Mouse (Mus musculus) hindbrain, postnatal 0 days (tissue): ENCODE measurements around the gene Noc4l. TPM values are rescaled to one million over a fixed set of nuclear protein-coding genes. Genes with fewer than 3 reads are reported as not detected.

Experiments
- ATAC-seq: fragments of 200-750 bp; cut with Nextera tagmentation; 2 replicates; pipeline ENCODE4 v1.8.0; 2017; ENCODE audit warnings: mild to moderate bottlenecking, moderate TSS enrichment, moderate library complexity
- DNase-seq: peaks from one replicate; pipeline ENCODE4 v3.0.0-alpha.2; 2015; ENCODE audit warnings: low spot score
- H3K27ac ChIP-seq: fragments of 300-500 bp; sonication (generic); 2 replicates; pipeline ENCODE4 v1.5.1; 2014; ENCODE audit warnings: mild to moderate bottlenecking
- H3K27me3 ChIP-seq: fragments of 300-500 bp; sonication (generic); 2 replicates; pipeline ENCODE4 v1.6.1; 2014; ENCODE audit warnings: low read length, mixed read lengths; ENCODE audit not compliant: insufficient read depth
- H3K36me3 ChIP-seq: fragments of 300-500 bp; sonication (generic); 2 replicates; pipeline ENCODE4 v1.6.1; 2014; ENCODE audit warnings: low read length, mixed read lengths; ENCODE audit not compliant: insufficient read depth
- H3K4me1 ChIP-seq: fragments of 300-500 bp; sonication (generic); 2 replicates; pipeline ENCODE4 v1.6.1; 2014; ENCODE audit warnings: antibody characterized with exemption, low read length, mixed read lengths; ENCODE audit not compliant: insufficient read depth
- H3K4me2 ChIP-seq: fragments of 300-500 bp; sonication (generic); 2 replicates; pipeline ENCODE4 v1.6.1; 2014; ENCODE audit warnings: low read depth, mild to moderate bottlenecking, low read length, moderate library complexity, mixed read lengths
- H3K4me3 ChIP-seq: fragments of 300-500 bp; sonication (generic); 2 replicates; pipeline ENCODE4 v1.5.1; 2014; ENCODE audit warnings: low read length
- H3K9ac ChIP-seq: fragments of 300-500 bp; sonication (generic); replicated peaks from 2 replicates; pipeline ENCODE4 v1.6.1; 2014; ENCODE audit warnings: mild to moderate bottlenecking, low read length, moderate library complexity, mixed read lengths
- H3K9me3 ChIP-seq: fragments of 300-500 bp; sonication (generic); 2 replicates; pipeline ENCODE4 v1.6.1; 2016; ENCODE audit warnings: low read length, mixed read lengths
- CTCF ChIP-seq: IDR thresholded peaks from 2 replicates; pipeline ENCODE4 v1.5.1; 2016; ENCODE audit warnings: antibody characterized with exemption, control low read depth, low read depth
- WGBS: fragments of 180-500 bp; shearing (Covaris S2); extraction: QIAGEN DNeasy Blood & Tissue Kit; methylation state at CpG from one replicate; pipeline ENCODE4 v1.1.7; 2014; 5-methylcytosine and 5-hydroxymethylcytosine counted together
- polyA plus RNA-seq: library from polyadenylated mRNA; unstranded; fragments of >200 nt; fragmentation: Nextera tagmentation; extraction: Ambion mirVana; gene quantifications from 2 replicates; pipeline ENCODE4 v1.2.1, GENCODE M21; 2015
- total RNA-seq: library from RNA; depleted of rRNA; stranded (reverse); fragments of >200 nt; gene quantifications from 2 replicates; pipeline ENCODE4 v1.2.3, GENCODE M21; 2014

Gene Noc4l
- total and polyA plus RNA-seq, 2 experiments from 2014 or later, result 38.0 to 42.8 TPM

GRCm38 (mm10) chr5:110629525-110630120, 23.6 kb downstream of the Noc4l start:
- ATAC-seq, result no peak
- WGBS, result 58% methylated on average over 2 of the region's 2 CpGs
- Histone ChIP-seq H3K4me2 (no peak overlapping the region), H3K36me3 (no peaks in the 10 kb centered on the region), H3K4me3 (no peak overlapping the region), H3K27me3 (no peaks in the 10 kb centered on the region), H3K4me1 (no peaks in the 10 kb centered on the region), H3K27ac (no peak overlapping the region), H3K9ac (no peak overlapping the region), H3K9me3 (no peaks in the 10 kb centered on the region)
- no peak for DNase-seq
- TF ChIP-seq CTCF, result no peak

GRCm38 (mm10) chr5:110628156-110628555, 25.1 kb downstream of the Noc4l start:
- peak; percentile 40 for ATAC-seq
- H3K9ac ChIP-seq, result no peak overlapping the region
- 13% methylated on average over 19 of the region's 19 CpGs for WGBS

DNA sequence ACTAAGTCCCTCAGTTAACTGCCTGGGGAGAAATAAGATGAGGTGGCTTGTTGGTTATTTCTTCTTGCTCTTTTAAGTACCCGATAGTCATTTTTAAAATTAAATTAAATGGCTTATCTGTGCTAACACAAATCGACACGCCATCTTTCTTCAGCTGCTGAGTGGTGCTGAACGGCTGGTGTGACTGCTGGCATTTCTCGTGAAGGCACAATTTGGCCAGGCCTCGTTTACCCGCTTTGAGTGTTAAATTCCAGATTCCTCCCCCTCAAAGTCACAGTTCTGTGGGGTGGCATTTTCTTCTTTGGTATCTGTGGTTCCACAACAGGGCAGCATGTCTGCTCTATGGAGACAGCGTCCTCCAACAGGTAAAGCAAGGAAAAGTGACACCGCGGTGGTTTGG, 25.9 kb downstream of the Noc4l start:
- Histone ChIP-seq H3K27me3 (no peaks in the 10 kb centered on the region), H3K36me3 (no peaks in the 10 kb centered on the region), H3K4me1 (no peaks in the 10 kb centered on the region), H3K9ac (no peak overlapping the region), H3K4me3 (no peak overlapping the region), H3K9me3 (no peaks in the 10 kb centered on the region), H3K27ac (no peak overlapping the region), H3K4me2 (no peak overlapping the region)
- WGBS, result 66% methylated on average over 10 of the region's 10 CpGs
- DNase-seq, result no peak
- no peak for ATAC-seq
- no peak for TF ChIP-seq CTCF

More at GRCm38 (mm10) chr5:110628156-110628555, 25.1 kb downstream of the Noc4l start:
- Histone ChIP-seq H3K27ac (no peak overlapping the region), H3K9me3 (no peaks in the 10 kb centered on the region), H3K4me2 (peak overlapping the region; percentile 31), H3K27me3 (no peaks in the 10 kb centered on the region), H3K4me3 (no peak overlapping the region), H3K4me1 (no peaks in the 10 kb centered on the region), H3K36me3 (no peaks in the 10 kb centered on the region)
- DNase-seq, result peak; percentile 50
- TF ChIP-seq CTCF, result no peak

- Histone ChIP-seq H3K27ac (no peak overlapping the region), H3K4me3 (no peak overlapping the region), H3K36me3 (no peaks in the 10 kb centered on the region), H3K9me3 (no peaks in the 10 kb centered on the region), H3K27me3 (no peaks in the 10 kb centered on the region), H3K9ac (no peak overlapping the region), H3K4me2 (no peak overlapping the region), H3K4me1 (no peaks in the 10 kb centered on the region)
- no peak for TF ChIP-seq CTCF
- DNase-seq (no peak), ATAC-seq (no peak)
- WGBS, result 76% methylated on average over 2 of the region's 2 CpGs
Measured at GRCm38 (mm10) chr5:110624319-110624718, 28.9 kb downstream of the Noc4l start.

DNA sequence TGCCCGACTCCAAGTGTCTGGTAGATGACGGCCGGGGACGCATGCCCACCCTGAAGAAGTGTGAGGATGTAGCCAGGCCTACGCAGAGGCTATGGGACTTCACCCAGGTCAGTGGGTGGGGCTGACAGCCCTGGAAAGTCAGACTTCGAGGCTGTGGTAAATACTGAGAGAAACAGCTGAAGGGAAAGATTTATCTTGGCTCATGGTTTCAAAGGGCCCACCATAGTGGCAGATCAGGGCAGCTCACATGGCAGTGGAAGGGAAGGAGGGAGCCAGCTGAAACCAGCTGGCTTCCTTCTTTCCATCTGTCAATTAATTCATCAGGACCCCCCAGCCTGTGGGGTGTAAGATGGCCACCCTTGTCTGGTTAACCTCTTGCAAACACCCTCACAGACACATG, 34.0 kb downstream of the Noc4l start:
- no peak for DNase-seq
- ATAC-seq, result no peak
- no peaks in the 10 kb centered on the region for H3K27me3 ChIP-seq
- H3K36me3 ChIP-seq, result 0 out of 2 replicates have a peak, but pooled peaks cover 4% of the 10 kb centered on the region
- no peak for TF ChIP-seq CTCF
- H3K27ac ChIP-seq, result no peak overlapping the region
- no peak overlapping the region for H3K4me3 ChIP-seq
- H3K9me3 ChIP-seq, result no peaks in the 10 kb centered on the region
- H3K4me2 ChIP-seq, result no peak overlapping the region
- no peaks in the 10 kb centered on the region for H3K4me1 ChIP-seq
- WGBS, result 89% methylated on average over 6 of the region's 6 CpGs
- no peak overlapping the region for H3K9ac ChIP-seq

DNA sequence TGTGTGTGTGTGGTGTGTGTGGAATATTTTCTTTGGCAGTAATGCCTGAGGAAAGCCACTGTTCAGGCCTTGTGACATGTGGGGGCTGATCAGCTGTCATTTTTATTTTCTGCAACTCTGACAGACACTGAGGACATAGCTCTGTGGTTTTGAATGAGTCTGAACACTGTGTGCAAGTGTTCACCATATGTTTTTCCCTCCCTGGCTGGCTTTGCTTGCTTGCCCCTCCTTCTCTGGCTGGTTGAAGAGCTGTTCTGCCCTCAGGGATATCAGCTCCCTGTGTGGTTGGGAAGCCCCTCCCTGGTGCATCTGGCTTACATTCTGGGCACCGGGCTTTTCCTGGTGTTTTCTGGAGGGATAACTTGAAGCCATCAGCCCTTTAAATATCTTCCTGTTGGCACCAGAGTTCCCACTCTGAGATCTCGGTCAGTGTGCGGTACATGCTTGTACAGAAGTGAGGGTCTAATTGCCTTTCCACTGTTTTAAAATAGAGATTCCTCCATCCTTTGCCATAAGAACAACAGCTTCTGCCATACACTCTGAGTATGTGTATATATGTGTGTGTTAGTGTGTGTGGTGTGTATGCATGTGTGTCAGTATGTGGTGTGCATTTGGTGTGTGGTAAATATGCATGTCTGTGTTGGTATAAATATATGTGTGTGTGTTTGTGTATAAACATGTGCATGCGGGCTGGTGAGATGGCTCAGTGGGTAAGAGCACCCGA, 41.6 kb downstream of the Noc4l start:
- TF ChIP-seq CTCF, result no peak

GRCm38 (mm10) chr5:110610484-110610883, 42.7 kb downstream of the Noc4l start:
- H3K4me2 ChIP-seq, result no peak overlapping the region
- no peak for DNase-seq
- 89% methylated on average over 7 of the region's 7 CpGs for WGBS
- no peak for TF ChIP-seq CTCF
- ATAC-seq, result no peak
- H3K27ac ChIP-seq, result no peak overlapping the region
- H3K4me1 ChIP-seq, result no peaks in the 10 kb centered on the region
- no peak overlapping the region for H3K4me3 ChIP-seq
- H3K27me3 ChIP-seq, result no peaks in the 10 kb centered on the region
- H3K36me3 ChIP-seq, result 0 out of 2 replicates have a peak, but pooled peaks cover 4% of the 10 kb centered on the region
- no peaks in the 10 kb centered on the region for H3K9me3 ChIP-seq
- H3K9ac ChIP-seq, result no peak overlapping the region

More for the DNA sequence above, 41.6 kb downstream of the Noc4l start:
- H3K4me3 ChIP-seq, result no peak overlapping the region
- H3K27me3 ChIP-seq, result no peaks in the 10 kb centered on the region
- H3K9me3 ChIP-seq, result no peaks in the 10 kb centered on the region
- 58% methylated on average over 5 of the region's 5 CpGs for WGBS
- H3K4me1 ChIP-seq, result no peaks in the 10 kb centered on the region
- H3K27ac ChIP-seq, result no peak overlapping the region
- H3K36me3 ChIP-seq, result 0 out of 2 replicates have a peak, but pooled peaks cover 4% of the 10 kb centered on the region
- no peak for ATAC-seq
- no peak overlapping the region for H3K4me2 ChIP-seq
- DNase-seq, result peak; percentile 59
- no peak overlapping the region for H3K9ac ChIP-seq
